Mouse (Mus musculus): ENCODE measurements around the gene Mfsd10.
"Not testable (repeated sequence)": the region's sequence is repeated elsewhere in the genome, so short reads cannot be mapped to it uniquely, and the experiment has no call there.

Gene Mfsd10

DNA sequence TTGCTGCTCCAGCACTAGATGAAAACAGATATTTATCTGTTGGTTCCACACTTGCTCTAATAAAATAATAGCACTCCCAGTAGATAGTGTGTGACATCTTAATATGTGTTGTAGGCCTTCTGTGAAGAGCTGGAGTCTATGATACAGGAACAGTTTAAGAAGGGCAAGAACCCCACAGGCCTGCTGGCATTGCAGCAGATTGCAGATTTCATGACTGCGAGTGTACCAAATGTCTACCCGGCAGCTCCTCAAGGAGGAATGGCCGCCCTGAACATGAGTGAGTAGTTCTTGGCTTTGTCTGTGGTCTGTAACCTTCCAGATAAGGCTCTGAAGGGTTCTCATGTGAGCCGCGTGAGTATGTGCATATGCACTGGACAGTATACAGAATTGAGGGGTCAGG lies 32.4 kb downstream of the Mfsd10 start:
- DNase-seq (ENCODE audit: low read depth): no peak

- no peak for DNase-seq (ENCODE audit: low read depth)
Measured at GRCm38 (mm10) chr5:34593202-34593727, 43.7 kb downstream of the Mfsd10 start.

- DNase-seq (ENCODE audit: low read depth): no peak
Measured at GRCm38 (mm10) chr5:34592666-34593065, 44.3 kb downstream of the Mfsd10 start.

DNA sequence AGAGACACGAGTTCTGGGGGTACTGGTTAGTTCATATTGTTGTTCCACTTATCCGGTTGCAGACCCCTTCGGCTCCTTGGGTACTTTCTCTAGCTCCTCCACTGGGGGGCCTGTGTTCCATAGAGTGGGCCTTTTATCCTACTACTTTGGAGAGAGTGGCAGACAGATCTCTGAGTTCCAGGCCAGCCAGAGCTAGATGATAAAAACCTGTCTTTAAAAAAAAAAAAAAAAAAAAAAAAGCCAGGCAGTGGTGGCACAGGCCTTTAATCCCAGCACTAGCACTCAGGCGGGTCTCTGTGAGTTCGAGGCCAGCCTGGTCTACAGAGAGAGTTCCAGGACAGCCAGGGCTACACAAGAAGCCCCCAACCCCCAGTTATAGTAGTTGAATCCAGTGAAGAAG lies 44.8 kb downstream of the Mfsd10 start:
- not testable (repeated sequence) for DNase-seq (ENCODE audit: low read depth)

DNA sequence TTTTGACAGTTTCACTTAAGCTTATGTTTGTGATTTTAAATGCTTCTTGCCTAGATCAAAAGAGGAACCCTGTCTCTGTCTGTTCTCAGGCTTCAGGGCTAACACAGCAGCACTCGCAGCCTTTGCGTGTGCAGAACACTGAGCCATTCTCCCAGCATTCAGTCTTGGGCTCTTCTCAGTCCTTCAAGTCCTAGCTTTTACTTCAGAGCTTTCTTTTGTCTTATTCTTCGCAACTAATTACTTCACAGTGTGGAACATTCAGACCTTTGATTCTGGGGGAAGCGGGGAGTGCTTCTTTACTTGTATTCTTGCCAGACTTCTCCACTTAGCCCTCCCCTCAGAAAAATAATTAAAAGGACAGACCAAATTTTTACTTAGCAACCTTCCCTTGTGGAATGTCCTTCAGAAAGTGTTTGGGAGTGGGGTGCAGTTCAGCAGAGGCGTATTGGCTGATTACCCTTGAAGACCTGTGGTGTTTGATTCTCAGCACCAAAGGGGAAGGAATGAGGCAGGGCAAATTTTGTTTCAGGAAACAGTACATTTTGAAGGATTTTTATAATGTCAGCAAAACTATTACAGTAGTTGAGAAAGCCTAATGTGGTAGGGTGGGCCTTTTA lies 45.5 kb downstream of the Mfsd10 start:
- DNase-seq (ENCODE audit: low read depth): no peak

GRCm38 (mm10) chr5:34590702-34591101 lies 46.3 kb downstream of the Mfsd10 start:
- no peak for DNase-seq (ENCODE audit: low read depth)

- no peak for DNase-seq (ENCODE audit: low read depth)
Measured at GRCm38 (mm10) chr5:34590059-34590458, 47.0 kb downstream of the Mfsd10 start.

GRCm38 (mm10) chr5:34587881-34588280 lies 49.1 kb downstream of the Mfsd10 start:
- no peak for DNase-seq (ENCODE audit: low read depth)

- DNase-seq (ENCODE audit: low read depth): no peak
Measured at GRCm38 (mm10) chr5:34585216-34585615, 51.8 kb downstream of the Mfsd10 start.

Data from naive thymus-derived CD4-positive, alpha-beta T cell, adult 2 months (primary cell).